Mouse (Mus musculus): ENCODE measurements around the gene Kdm8. TPM values are rescaled to one million over a fixed set of nuclear protein-coding genes. Genes with fewer than 3 reads are reported as not detected.
"Not testable (repeated sequence)": the region's sequence is repeated elsewhere in the genome, so short reads cannot be mapped to it uniquely, and the experiment has no call there.

The Kdm8 gene
- total and polyA plus RNA-seq, 3 experiments = 1.2 to 4.5 (median 2.1) TPM

DNA sequence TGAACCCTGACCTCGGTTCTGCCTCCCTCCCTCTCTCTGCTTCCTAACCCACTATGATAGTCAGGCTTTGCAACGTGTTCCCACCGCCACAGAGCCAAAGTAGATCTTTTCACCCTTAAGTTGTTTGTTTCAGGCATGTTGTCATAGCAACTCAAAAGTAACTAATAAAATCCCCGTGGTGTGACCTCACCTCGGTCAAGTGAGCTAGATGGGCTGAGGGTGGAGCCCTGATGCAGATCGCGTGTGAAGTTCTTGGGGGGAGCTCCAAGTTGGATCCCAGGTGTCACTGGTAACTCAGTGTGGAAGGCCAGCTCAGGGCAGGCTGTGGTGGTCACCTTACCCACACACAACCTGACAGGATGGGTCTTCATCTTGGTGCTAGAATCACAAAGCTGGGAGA lies 16.1 kb upstream of the Kdm8 start:
- no peak for TF ChIP-seq GATA1 (IDR thresholded peaks at IDR 0.05; ENCODE audit: borderline replicate concordance, low read length)
- no peak for TF ChIP-seq TAL1 (conservative IDR thresholded peaks at IDR 0.05; ENCODE audit: low read depth, low read length)
- TF ChIP-seq CTCF (IDR thresholded peaks at IDR 0.05; ENCODE audit: low read depth, low read length) = no peak
- no peak for TF ChIP-seq GATA2 (IDR thresholded peaks at IDR 0.05; ENCODE audit: borderline replicate concordance, low read depth, low read length)
- no peak for TF ChIP-seq POLR2AphosphoS5 (IDR thresholded peaks at IDR 0.05; ENCODE audit: insufficient replicate concordance, low read depth, low read length)
- no peak for DNase-seq (ENCODE audit: low spot score)
- Histone ChIP-seq H3K4me3 (ENCODE audit: low read depth, low read length) (peak overlapping the region; percentile 58; the same call in 1 of the 2 replicates), H3K27me3 (ENCODE audit: insufficient read depth, low read length) (no peaks in the 10 kb centered on the region), H3K9me3 (replicated peaks) (peaks cover 9% of the 10 kb centered on the region), H3K36me3 (replicated peaks) (no peaks in the 10 kb centered on the region), H3K4me1 (ENCODE audit: insufficient read depth, low read depth, low read length) (peaks cover 66% of the 10 kb centered on the region)
- ATAC-seq (ENCODE audit: extremely low read depth, insufficient number of reproducible peaks, low FRiP score, poor library complexity, severe bottlenecking) = no peak

DNA sequence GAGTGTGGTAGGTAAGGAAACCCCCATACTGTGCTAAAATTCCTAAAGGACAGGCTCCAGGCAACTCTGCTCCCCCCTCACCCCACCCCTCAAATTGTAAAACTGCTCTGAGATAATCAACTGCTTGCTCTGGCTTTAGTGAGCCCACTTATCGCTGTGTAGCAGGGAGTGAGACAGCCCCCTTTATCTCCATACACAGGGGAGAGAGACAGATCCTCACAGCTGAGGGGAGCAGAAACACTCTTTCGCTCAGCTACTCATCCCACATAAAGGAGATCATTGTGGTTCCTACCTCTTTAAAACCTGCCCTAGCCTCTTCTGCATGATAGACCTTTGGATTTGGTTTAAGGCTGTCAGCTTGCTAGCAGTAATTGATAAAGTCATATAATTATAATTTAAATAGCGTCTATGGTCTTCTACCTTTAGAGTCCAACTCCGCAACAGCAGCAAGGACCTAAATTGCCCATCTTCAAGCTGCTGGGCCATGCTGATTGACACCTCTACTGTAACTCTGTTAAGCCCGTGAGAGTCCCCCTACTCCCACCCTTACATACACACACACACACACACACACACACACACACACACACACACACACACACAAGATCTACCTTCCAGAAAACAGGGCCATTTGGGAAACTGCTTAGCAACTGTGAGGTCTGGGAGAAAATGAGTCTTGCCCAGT lies 15.5 kb upstream of the Kdm8 start:
- H3K9me3 ChIP-seq (replicated peaks); H3K27me3 ChIP-seq (ENCODE audit: insufficient read depth, low read length); H3K36me3 ChIP-seq (replicated peaks): not testable (repeated sequence)
- peak overlapping the region; percentile 58; the same call in 1 of the 2 replicates for H3K4me3 ChIP-seq (ENCODE audit: low read depth, low read length)
- DNase-seq (ENCODE audit: low spot score) (peak; percentile 64), ATAC-seq (ENCODE audit: extremely low read depth, insufficient number of reproducible peaks, low FRiP score, poor library complexity, severe bottlenecking) (peak; percentile 61)
- H3K4me1 ChIP-seq (ENCODE audit: insufficient read depth, low read depth, low read length) = peaks cover 64% of the 10 kb centered on the region
- TF ChIP-seq TAL1 (conservative IDR thresholded peaks at IDR 0.05; ENCODE audit: low read depth, low read length) (peak; percentile 87), GATA2 (IDR thresholded peaks at IDR 0.05; ENCODE audit: borderline replicate concordance, low read depth, low read length) (0 out of 2 replicates have a peak, but pooled peaks have one; percentile 28)

GRCm38 (mm10) chr7:125430170-125430842 lies 14.2 kb upstream of the Kdm8 start:
- Histone ChIP-seq H3K36me3 (replicated peaks) (no peaks in the 10 kb centered on the region), H3K4me3 (ENCODE audit: low read depth, low read length) (no peak overlapping the region), H3K9me3 (replicated peaks) (peaks cover 5% of the 10 kb centered on the region), H3K27me3 (ENCODE audit: insufficient read depth, low read length) (peaks cover 1% of the 10 kb centered on the region), H3K4me1 (ENCODE audit: insufficient read depth, low read depth, low read length) (peaks cover 61% of the 10 kb centered on the region)
- ATAC-seq (ENCODE audit: extremely low read depth, insufficient number of reproducible peaks, low FRiP score, poor library complexity, severe bottlenecking) = no peak
- TF ChIP-seq TAL1 (conservative IDR thresholded peaks at IDR 0.05; ENCODE audit: low read depth, low read length) (no peak), GATA2 (IDR thresholded peaks at IDR 0.05; ENCODE audit: borderline replicate concordance, low read depth, low read length) (no peak), CTCF (IDR thresholded peaks at IDR 0.05; ENCODE audit: low read depth, low read length) (no peak), POLR2AphosphoS5 (IDR thresholded peaks at IDR 0.05; ENCODE audit: insufficient replicate concordance, low read depth, low read length) (no peak)
- DNase-seq (ENCODE audit: low spot score) = no peak

- peaks cover 3% of the 10 kb centered on the region for H3K27me3 ChIP-seq (ENCODE audit: insufficient read depth, low read length)
- ATAC-seq (ENCODE audit: extremely low read depth, insufficient number of reproducible peaks, low FRiP score, poor library complexity, severe bottlenecking) = no peak
- DNase-seq (ENCODE audit: low spot score) = no peak
These were observed 10.6 kb upstream of the Kdm8 start for GRCm38 (mm10) chr7:125433874-125434273.

GRCm38 (mm10) chr7:125434666-125435290 lies 9.7 kb upstream of the Kdm8 start:
- Histone ChIP-seq H3K4me1 (ENCODE audit: insufficient read depth, low read depth, low read length) (peaks cover 41% of the 10 kb centered on the region), H3K4me3 (ENCODE audit: low read depth, low read length) (no peak overlapping the region), H3K36me3 (replicated peaks) (no peaks in the 10 kb centered on the region), H3K9me3 (replicated peaks) (peaks cover 11% of the 10 kb centered on the region), H3K27me3 (ENCODE audit: insufficient read depth, low read length) (peaks cover 3% of the 10 kb centered on the region)
- ATAC-seq (ENCODE audit: extremely low read depth, insufficient number of reproducible peaks, low FRiP score, poor library complexity, severe bottlenecking) (no peak), DNase-seq (ENCODE audit: low spot score) (no peak)
- no peak for TF ChIP-seq CTCF (IDR thresholded peaks at IDR 0.05; ENCODE audit: low read depth, low read length)
- no peak for TF ChIP-seq GATA2 (IDR thresholded peaks at IDR 0.05; ENCODE audit: borderline replicate concordance, low read depth, low read length)
- no peak for TF ChIP-seq POLR2AphosphoS5 (IDR thresholded peaks at IDR 0.05; ENCODE audit: insufficient replicate concordance, low read depth, low read length)
- TF ChIP-seq TAL1 (conservative IDR thresholded peaks at IDR 0.05; ENCODE audit: low read depth, low read length) = no peak
- no peak for TF ChIP-seq GATA1 (IDR thresholded peaks at IDR 0.05; ENCODE audit: borderline replicate concordance, low read length)

More at GRCm38 (mm10) chr7:125433874-125434273, 10.6 kb upstream of the Kdm8 start:
- Histone ChIP-seq H3K9me3 (replicated peaks) (peaks cover 5% of the 10 kb centered on the region), H3K4me1 (ENCODE audit: insufficient read depth, low read depth, low read length) (peaks cover 50% of the 10 kb centered on the region), H3K4me3 (ENCODE audit: low read depth, low read length) (no peak overlapping the region), H3K36me3 (replicated peaks) (no peaks in the 10 kb centered on the region)
- TF ChIP-seq TAL1 (conservative IDR thresholded peaks at IDR 0.05; ENCODE audit: low read depth, low read length) (no peak), GATA1 (IDR thresholded peaks at IDR 0.05; ENCODE audit: borderline replicate concordance, low read length) (no peak), GATA2 (IDR thresholded peaks at IDR 0.05; ENCODE audit: borderline replicate concordance, low read depth, low read length) (no peak), CTCF (IDR thresholded peaks at IDR 0.05; ENCODE audit: low read depth, low read length) (no peak), POLR2AphosphoS5 (IDR thresholded peaks at IDR 0.05; ENCODE audit: insufficient replicate concordance, low read depth, low read length) (no peak)

- H3K4me1 ChIP-seq (ENCODE audit: insufficient read depth, low read depth, low read length) = peaks cover 33% of the 10 kb centered on the region
- no peaks in the 10 kb centered on the region; the same call in 1 of the 2 replicates for H3K27me3 ChIP-seq (ENCODE audit: insufficient read depth, low read length)
- H3K9me3 ChIP-seq (replicated peaks) = peaks cover 11% of the 10 kb centered on the region
- DNase-seq (ENCODE audit: low spot score) = no peak
- H3K36me3 ChIP-seq (replicated peaks) = peaks cover 12% of the 10 kb centered on the region
- H3K4me3 ChIP-seq (ENCODE audit: low read depth, low read length) = no peak overlapping the region
- TF ChIP-seq POLR2AphosphoS5 (IDR thresholded peaks at IDR 0.05; ENCODE audit: insufficient replicate concordance, low read depth, low read length) (no peak), CTCF (IDR thresholded peaks at IDR 0.05; ENCODE audit: low read depth, low read length) (no peak), GATA1 (IDR thresholded peaks at IDR 0.05; ENCODE audit: borderline replicate concordance, low read length) (no peak), TAL1 (conservative IDR thresholded peaks at IDR 0.05; ENCODE audit: low read depth, low read length) (no peak), GATA2 (IDR thresholded peaks at IDR 0.05; ENCODE audit: borderline replicate concordance, low read depth, low read length) (no peak)
- no peak for ATAC-seq (ENCODE audit: extremely low read depth, insufficient number of reproducible peaks, low FRiP score, poor library complexity, severe bottlenecking)
These were observed 2.2 kb upstream of the Kdm8 start for GRCm38 (mm10) chr7:125442323-125442722.

All from G1E (cell line).